Comparison of ENCODE assay signal across 8 mouse cellular contexts in the genomic region with DNA sequence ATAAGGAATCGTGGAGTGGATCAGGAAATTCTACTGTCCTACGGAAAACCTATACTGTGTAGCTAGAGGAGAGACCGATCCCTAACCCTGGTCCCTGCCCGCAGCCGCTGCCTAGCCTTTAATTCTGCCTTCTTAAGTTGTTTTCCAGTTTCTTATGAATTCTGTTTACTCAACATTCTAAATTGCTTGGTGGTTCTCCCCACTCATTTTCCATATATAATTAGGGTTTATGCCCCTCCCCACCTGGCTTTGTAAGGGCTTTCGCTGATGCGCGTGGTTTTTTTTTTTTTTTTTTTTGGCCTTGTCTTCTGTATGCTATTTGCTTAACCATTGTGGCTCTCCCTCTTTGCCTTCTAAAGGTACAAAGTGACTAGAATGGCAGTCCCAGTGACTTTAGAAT. TPM values are rescaled to one million over a fixed set of nuclear protein-coding genes. Genes with fewer than 3 reads are reported as not detected.
DNase-seq lines count a peak whose midpoint lies in the region; ATAC-seq and TF ChIP-seq lines count a peak whose summit lies in the region.

No protein-coding gene starts in this region.

- TF ChIP-seq CTCF in heart, adult 2 months (IDR thresholded peaks at IDR 0.05) = no peak
- TF ChIP-seq CTCF in C2C12 (IDR thresholded peaks at IDR 0.05; ENCODE audit: control insufficient read depth, insufficient read depth, insufficient read length) = no peak
- TF ChIP-seq CTCF in embryonic fibroblast, embryonic 13.5 days (IDR thresholded peaks at IDR 0.05; ENCODE audit: borderline replicate concordance, insufficient read depth, low read length) = no peak

- H3K9ac ChIP-seq in heart, adult 2 months (ENCODE audit: low read depth, low read length) = peak overlapping the region; percentile 87
- peak overlapping the region; percentile 96 for H3K9ac ChIP-seq in liver, embryonic 13.5 days

- ATAC-seq in liver, embryonic 13.5 days (ENCODE audit: low read depth) = no peak

- no peak for DNase-seq in heart, adult 2 months
- no peak for DNase-seq in heart, postnatal 10 days
- no peak for DNase-seq in liver, embryonic 13.5 days
- no peak for DNase-seq in layer of hippocampus, postnatal 25 days (ENCODE audit: extremely low spot score in 1 of 2, low spot score in 1 of 2)
- no peak for DNase-seq in cerebellum, postnatal 10 days
- DNase-seq in spleen, postnatal 36 days (ENCODE audit: low spot score in 2 of 2) = no peak

- H3K4me3 ChIP-seq in heart, adult 2 months = peak overlapping the region; percentile 95
- peak overlapping the region; percentile 83 for H3K4me3 ChIP-seq in C2C12 (ENCODE audit: insufficient read depth, poor library complexity, severe bottlenecking)
- peak overlapping the region; percentile 95 for H3K4me3 ChIP-seq in embryonic fibroblast, embryonic 13.5 days (ENCODE audit: insufficient read depth, low read length)
- H3K4me3 ChIP-seq in liver, embryonic 13.5 days (replicated peaks) = peak overlapping the region; percentile 94

- H3K4me1 ChIP-seq in heart, adult 2 months (ENCODE audit: control insufficient read depth, insufficient read depth, low read length) = peaks cover 8% of the 10 kb centered on the region
- peaks cover 12% of the 10 kb centered on the region for H3K4me1 ChIP-seq in embryonic fibroblast, embryonic 13.5 days (ENCODE audit: control insufficient read depth, insufficient read depth, low read length)
- peaks cover 56% of the 10 kb centered on the region for H3K4me1 ChIP-seq in liver, embryonic 13.5 days (replicated peaks)

- no peaks in the 10 kb centered on the region for H3K27me3 ChIP-seq in heart, adult 2 months (ENCODE audit: control insufficient read depth, insufficient read depth, low read length)
- H3K27me3 ChIP-seq in C2C12 (ENCODE audit: control insufficient read depth, insufficient read depth, insufficient read length) = no peaks in the 10 kb centered on the region
- no peaks in the 10 kb centered on the region for H3K27me3 ChIP-seq in liver, embryonic 13.5 days

- peak overlapping the region; percentile 97 for H3ac ChIP-seq in C2C12 (ENCODE audit: control insufficient read depth, insufficient read length, low read depth)

- 1% methylated on average over 8 of the region's 8 CpGs for WGBS in heart, adult 2 months
- WGBS in liver, embryonic 13.5 days (ENCODE audit: insufficient replicate concordance) = 1% methylated on average over 8 of the region's 8 CpGs

- peak overlapping the region; percentile 72 for H3K4me2 ChIP-seq in liver, embryonic 13.5 days

- no peak for TF ChIP-seq POLR2A in heart, adult 2 months (IDR thresholded peaks at IDR 0.05; ENCODE audit: insufficient read depth, low read depth, low read length)
- no peak for TF ChIP-seq POLR2A in embryonic fibroblast, embryonic 13.5 days (IDR thresholded peaks at IDR 0.05; ENCODE audit: low read depth, low read length)

- intact Hi-C loops in heart, adult 2 months (cut with DNase I) = loop anchor here (2.0 to 5.0 kb wide), 3 partner anchors 73 to 267 kb away; a partner anchor contains a TSS
- intact Hi-C loops in heart, postnatal 10 days (cut with DNase I) = loop anchor here (5.0 kb wide), 1 partner anchor 73 kb away; a partner anchor contains a TSS

- peaks cover 42% of the 10 kb centered on the region for H3K79me3 ChIP-seq in C2C12 (ENCODE audit: low read depth)

- H3K9me3 ChIP-seq in liver, embryonic 13.5 days (replicated peaks) = no peaks in the 10 kb centered on the region

- H3K36me3 ChIP-seq in heart, adult 2 months (ENCODE audit: control insufficient read depth, insufficient read depth, low read length) = peaks cover 3% of the 10 kb centered on the region
- H3K36me3 ChIP-seq in C2C12 (ENCODE audit: control insufficient read depth, insufficient read depth) = peaks cover 8% of the 10 kb centered on the region
- peaks cover 9% of the 10 kb centered on the region; the same call in 1 of the 2 replicates for H3K36me3 ChIP-seq in liver, embryonic 13.5 days

- peak overlapping the region; percentile 92 for H3K27ac ChIP-seq in heart, adult 2 months
- H3K27ac ChIP-seq in embryonic fibroblast, embryonic 13.5 days (ENCODE audit: insufficient read depth, low read length) = peak overlapping the region; percentile 98
- peak overlapping the region; percentile 92 for H3K27ac ChIP-seq in liver, embryonic 13.5 days

- H3K79me2 ChIP-seq in heart, adult 2 months (replicated peaks; ENCODE audit: control insufficient read depth, insufficient read depth, low read length) = peaks cover 8% of the 10 kb centered on the region
- H3K79me2 ChIP-seq in C2C12 (ENCODE audit: control insufficient read depth, insufficient read depth) = peaks cover 71% of the 10 kb centered on the region

- no peak for TF ChIP-seq EP300 in heart, adult 2 months (IDR thresholded peaks at IDR 0.05; ENCODE audit: insufficient read depth, low read depth, low read length)

TF ChIP-seq in C2C12, 6 proteins besides CTCF, POLR2A, EP300 and RAD21:
- TF ChIP-seq MYOG (IDR thresholded peaks at IDR 0.05; ENCODE audit: control insufficient read depth, extremely low read depth, insufficient read length) (no peak), FOSL1 (IDR thresholded peaks at IDR 0.05; ENCODE audit: insufficient read depth, low read length, poor library complexity, severe bottlenecking) (no peak), CEBPB (IDR thresholded peaks at IDR 0.05; ENCODE audit: low read depth) (no peak), USF1 (IDR thresholded peaks at IDR 0.05; ENCODE audit: low read depth) (no peak), MYOD1 (IDR thresholded peaks at IDR 0.05; ENCODE audit: control insufficient read depth, insufficient read length, low read depth) (no peak), MAX (IDR thresholded peaks at IDR 0.05) (no peak)
TF ChIP-seq in C2C12: peak in this region for 0.

RNA-seq across cellular contexts. Expression of a gene that starts 0.6 kb away (rescaled TPM):
- total RNA-seq in heart, adult 2 months (2021) = 10 to 100 TPM; 10.1 to 14.7 TPM
- 3.3 and 4.0 TPM in 2 replicates for polyA plus RNA-seq in heart, adult 2 months (2012; rRNA removed)
- total RNA-seq in heart, postnatal 10 days (2021) = 10 to 100 TPM; 14.1 to 17.6 TPM
- 15.6 TPM for polyA plus RNA-seq in C2C12 (2012; fragmentation: generic; extraction: Trizol)
- 23.0 and 29.7 TPM in 2 replicates for polyA plus RNA-seq in embryonic fibroblast, embryonic 13.5 days (2011; ENCODE audit: insufficient read length, low read depth, missing spikeins)
- 12.7 and 16.9 TPM in 2 replicates for polyA plus RNA-seq in liver, embryonic 13.5 days (2015; fragmentation: Nextera tagmentation; extraction: Ambion mirVana)
- total RNA-seq in layer of hippocampus, postnatal 25 days (2021) = 10 to 100 TPM; 18.6 to 20.1 TPM

RNA-seq across cellular contexts. Expression of a gene that starts 1.4 kb away (rescaled TPM):
- 100 to 1,000 TPM; 132 to 141 TPM for total RNA-seq in heart, adult 2 months (2021)
- 139 and 212 TPM in 2 replicates for polyA plus RNA-seq in heart, adult 2 months (2012; rRNA removed)
- 100 to 1,000 TPM; 170 TPM for total RNA-seq in heart, postnatal 10 days (2021)
- 142 TPM for polyA plus RNA-seq in C2C12 (2012; fragmentation: generic; extraction: Trizol)
- polyA plus RNA-seq in embryonic fibroblast, embryonic 13.5 days (2011; ENCODE audit: insufficient read length, low read depth, missing spikeins) = 388 and 440 TPM in 2 replicates
- 150 and 179 TPM in 2 replicates for polyA plus RNA-seq in liver, embryonic 13.5 days (2015; fragmentation: Nextera tagmentation; extraction: Ambion mirVana)
- 100 to 1,000 TPM; 200 to 222 TPM for total RNA-seq in layer of hippocampus, postnatal 25 days (2021)

RNA-seq across cellular contexts. Expression of a gene that starts 29.4 kb away (rescaled TPM):
- total RNA-seq in heart, adult 2 months (2021) = not detected
- 2.1 TPM in 1 of 2 replicates, not detected in the other for polyA plus RNA-seq in heart, adult 2 months (2012; rRNA removed)
- not detected for total RNA-seq in heart, postnatal 10 days (2021)
- not detected for polyA plus RNA-seq in C2C12 (2012; fragmentation: generic; extraction: Trizol)
- polyA plus RNA-seq in embryonic fibroblast, embryonic 13.5 days (2011; ENCODE audit: insufficient read length, low read depth, missing spikeins) = not detected in 2 replicates
- polyA plus RNA-seq in liver, embryonic 13.5 days (2015; fragmentation: Nextera tagmentation; extraction: Ambion mirVana) = not detected in 2 replicates
- total RNA-seq in layer of hippocampus, postnatal 25 days (2021) = not detected
